Mouse (Mus musculus): ENCODE results near the gene Trim34b. TPM values are rescaled to one million over a fixed set of nuclear protein-coding genes. Genes with fewer than 3 reads are reported as not detected.
"Not testable (repeated sequence)": the region's sequence is repeated elsewhere in the genome, so short reads cannot be mapped to it uniquely, and the experiment has no call there.

Gene Trim34b
- 2.3 TPM in 2 replicates for polyA plus RNA-seq (2012; rRNA removed)

GRCm38 (mm10) chr7:104329171-104329570 is at the start of gene Trim34b:
Gene Trim34b, plus strand, starts transcription at chr7:104329471.
- not testable (repeated sequence) for H3K27me3 ChIP-seq (replicated peaks; ENCODE audit: control insufficient read depth, insufficient read depth, low read length); H3K4me3 ChIP-seq (ENCODE audit: insufficient read depth, low read depth, low read length); H3K27ac ChIP-seq (ENCODE audit: insufficient read depth, low read depth, low read length); H3K4me1 ChIP-seq (ENCODE audit: control insufficient read depth, insufficient read depth, low read length); DNase-seq; H3K36me3 ChIP-seq (ENCODE audit: control insufficient read depth, insufficient read depth, low read length)
- WGBS, result 92% methylated on average over 2 of the region's 2 CpGs

- H3K4me1 ChIP-seq (ENCODE audit: control insufficient read depth, insufficient read depth, low read length); H3K27me3 ChIP-seq (replicated peaks; ENCODE audit: control insufficient read depth, insufficient read depth, low read length); H3K36me3 ChIP-seq (ENCODE audit: control insufficient read depth, insufficient read depth, low read length): not testable (repeated sequence)
- H3K4me3 ChIP-seq (ENCODE audit: insufficient read depth, low read depth, low read length), result peak within 1 kb of the TSS; percentile 19; the same call in 1 of the 2 replicates
- H3K27ac ChIP-seq (ENCODE audit: insufficient read depth, low read depth, low read length), result peak within 1 kb of the TSS; percentile 50; the same call in 1 of the 2 replicates
- DNase-seq, result peak; percentile 19
- WGBS, result 35% methylated on average over 14 of the region's 14 CpGs
These were observed 41.5 kb upstream of the Trim34b start, which contains the start of gene Trim5 for GRCm38 (mm10) chr7:104287576-104288443. Gene Trim5, minus strand, starts transcription at chr7:104288094.

DNA sequence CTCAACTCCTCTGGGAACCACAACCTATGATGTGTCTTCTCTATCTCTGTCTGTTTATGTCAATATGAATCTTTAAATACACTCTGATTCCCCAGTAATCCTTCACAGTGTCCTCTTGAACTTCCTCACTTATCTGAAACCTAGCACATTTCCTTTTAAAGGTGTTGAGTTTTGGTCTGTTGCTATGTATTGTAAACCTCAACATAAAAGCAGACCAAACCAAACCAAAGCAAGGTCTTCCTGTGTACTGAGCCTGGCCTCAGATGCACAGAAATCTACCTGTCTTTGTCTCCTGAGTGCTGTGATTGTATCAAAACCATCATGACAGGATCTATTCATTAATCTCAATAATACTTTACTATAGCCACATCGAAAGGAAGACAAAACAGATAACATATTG is 38.6 kb upstream of the Trim34b start:
- Histone ChIP-seq H3K27me3 (replicated peaks; ENCODE audit: control insufficient read depth, insufficient read depth, low read length) (no peaks in the 10 kb centered on the region), H3K4me1 (ENCODE audit: control insufficient read depth, insufficient read depth, low read length) (no peaks in the 10 kb centered on the region), H3K27ac (ENCODE audit: insufficient read depth, low read depth, low read length) (no peak overlapping the region), H3K4me3 (ENCODE audit: insufficient read depth, low read depth, low read length) (no peak overlapping the region), H3K36me3 (ENCODE audit: control insufficient read depth, insufficient read depth, low read length) (no peaks in the 10 kb centered on the region)
- DNase-seq, result no peak
- no peak for TF ChIP-seq POLR2A (IDR thresholded peaks at IDR 0.05; ENCODE audit: low read depth, low read length)
- no peak for TF ChIP-seq CTCF (conservative IDR thresholded peaks at IDR 0.05; ENCODE audit: insufficient read depth, insufficient read length, low read depth, low read length)
- 93% methylated on average over 1 of the region's 1 CpGs for WGBS

DNA sequence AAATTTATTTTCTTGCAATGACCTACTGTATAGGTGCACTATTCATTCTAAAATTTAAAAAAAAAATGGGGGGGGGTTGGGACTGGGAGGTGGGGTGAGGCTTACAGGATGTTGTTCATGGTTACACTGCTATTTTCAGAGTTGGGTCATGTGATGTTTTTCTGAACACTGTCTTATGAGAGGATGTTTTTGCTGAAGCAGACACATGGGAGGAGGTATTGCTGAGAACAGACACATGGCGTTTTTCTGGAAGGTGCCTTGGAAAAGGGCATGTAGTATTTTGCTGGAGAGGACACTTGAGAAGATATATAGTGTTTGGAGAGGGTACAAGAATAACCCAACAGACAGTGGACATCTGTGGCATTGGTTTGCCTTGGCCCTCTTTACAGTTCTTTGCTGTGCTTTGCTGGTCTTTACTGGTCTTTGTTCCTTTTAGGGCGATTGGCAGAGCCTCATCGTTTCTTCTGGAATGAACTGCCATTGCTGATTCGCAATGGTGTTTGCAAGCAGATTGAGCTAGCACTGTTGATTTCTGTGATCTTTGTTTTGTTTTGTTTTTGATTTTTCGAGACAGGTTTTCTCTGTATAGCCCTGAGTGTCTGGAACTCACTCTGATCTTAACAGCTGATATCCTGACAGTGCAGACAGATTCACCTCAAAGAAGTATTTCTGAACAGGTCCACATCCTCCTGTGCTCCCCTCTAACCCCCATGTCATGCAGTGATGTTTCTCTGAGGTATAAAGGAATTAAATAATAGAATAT is 37.5 kb upstream of the Trim34b start:
- no peak overlapping the region for H3K4me3 ChIP-seq (ENCODE audit: insufficient read depth, low read depth, low read length)
- no peaks in the 10 kb centered on the region for H3K36me3 ChIP-seq (ENCODE audit: control insufficient read depth, insufficient read depth, low read length)
- no peaks in the 10 kb centered on the region for H3K4me1 ChIP-seq (ENCODE audit: control insufficient read depth, insufficient read depth, low read length)
- no peak overlapping the region for H3K27ac ChIP-seq (ENCODE audit: insufficient read depth, low read depth, low read length)
- no peak for TF ChIP-seq POLR2A (IDR thresholded peaks at IDR 0.05; ENCODE audit: low read depth, low read length)
- TF ChIP-seq CTCF (conservative IDR thresholded peaks at IDR 0.05; ENCODE audit: insufficient read depth, insufficient read length, low read depth, low read length), result no peak
- DNase-seq, result no peak
- H3K27me3 ChIP-seq (replicated peaks; ENCODE audit: control insufficient read depth, insufficient read depth, low read length), result no peaks in the 10 kb centered on the region
- 79% methylated on average over 5 of the region's 5 CpGs for WGBS

GRCm38 (mm10) chr7:104314796-104315353 is 14.4 kb upstream of the Trim34b start:
- 4% methylated on average over 15 of the region's 15 CpGs for WGBS
- H3K4me1 ChIP-seq (ENCODE audit: control insufficient read depth, insufficient read depth, low read length), result no peaks in the 10 kb centered on the region
- H3K36me3 ChIP-seq (ENCODE audit: control insufficient read depth, insufficient read depth, low read length), result no peaks in the 10 kb centered on the region
- TF ChIP-seq POLR2A (IDR thresholded peaks at IDR 0.05; ENCODE audit: low read depth, low read length) (no peak), CTCF (conservative IDR thresholded peaks at IDR 0.05; ENCODE audit: insufficient read depth, insufficient read length, low read depth, low read length) (no peak)
- H3K4me3 ChIP-seq (ENCODE audit: insufficient read depth, low read depth, low read length), result peak overlapping the region; percentile 61
- no peaks in the 10 kb centered on the region for H3K27me3 ChIP-seq (replicated peaks; ENCODE audit: control insufficient read depth, insufficient read depth, low read length)
- DNase-seq, result peak; percentile 35
- H3K27ac ChIP-seq (ENCODE audit: insufficient read depth, low read depth, low read length), result peak overlapping the region; percentile 96

- DNase-seq; H3K4me1 ChIP-seq (ENCODE audit: control insufficient read depth, insufficient read depth, low read length); H3K36me3 ChIP-seq (ENCODE audit: control insufficient read depth, insufficient read depth, low read length); H3K27me3 ChIP-seq (replicated peaks; ENCODE audit: control insufficient read depth, insufficient read depth, low read length): not testable (repeated sequence)
- peak within 1 kb of the TSS; percentile 96 for H3K27ac ChIP-seq (ENCODE audit: insufficient read depth, low read depth, low read length)
- peak within 1 kb of the TSS; percentile 61 for H3K4me3 ChIP-seq (ENCODE audit: insufficient read depth, low read depth, low read length)
- WGBS, result 14% methylated on average over 4 of the region's 4 CpGs
These were observed 13.7 kb upstream of the Trim34b start, which contains the start of gene Trim12a for GRCm38 (mm10) chr7:104315369-104316080. Gene Trim12a, minus strand, starts transcription at chr7:104315466.

DNA sequence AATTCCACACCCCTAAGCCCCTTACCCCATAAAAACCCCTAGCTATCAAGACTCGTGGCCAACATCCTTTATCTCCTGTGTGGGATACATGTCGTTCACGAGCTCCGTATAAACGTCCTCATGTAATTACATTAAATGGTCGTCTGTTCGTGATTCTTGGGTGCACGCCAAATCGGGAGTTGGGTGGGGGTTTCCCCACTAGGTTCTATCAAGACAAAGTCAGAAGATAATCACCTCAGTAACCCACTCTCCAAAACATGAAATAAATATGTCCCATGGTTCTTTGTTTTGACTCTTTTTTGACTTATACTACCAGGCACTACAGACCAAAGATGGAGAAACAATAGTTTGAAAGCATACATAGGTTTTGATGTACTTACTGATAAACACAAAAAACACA is 7.2 kb upstream of the Trim34b start:
- no peak for TF ChIP-seq CTCF (conservative IDR thresholded peaks at IDR 0.05; ENCODE audit: insufficient read depth, insufficient read length, low read depth, low read length)
- TF ChIP-seq POLR2A (IDR thresholded peaks at IDR 0.05; ENCODE audit: low read depth, low read length), result no peak
- Histone ChIP-seq H3K36me3 (ENCODE audit: control insufficient read depth, insufficient read depth, low read length) (no peaks in the 10 kb centered on the region), H3K4me1 (ENCODE audit: control insufficient read depth, insufficient read depth, low read length) (no peaks in the 10 kb centered on the region), H3K4me3 (ENCODE audit: insufficient read depth, low read depth, low read length) (no peak overlapping the region), H3K27ac (ENCODE audit: insufficient read depth, low read depth, low read length) (no peak overlapping the region), H3K27me3 (replicated peaks; ENCODE audit: control insufficient read depth, insufficient read depth, low read length) (no peaks in the 10 kb centered on the region)
- 70% methylated on average over 9 of the region's 9 CpGs for WGBS
- DNase-seq, result no peak

DNA sequence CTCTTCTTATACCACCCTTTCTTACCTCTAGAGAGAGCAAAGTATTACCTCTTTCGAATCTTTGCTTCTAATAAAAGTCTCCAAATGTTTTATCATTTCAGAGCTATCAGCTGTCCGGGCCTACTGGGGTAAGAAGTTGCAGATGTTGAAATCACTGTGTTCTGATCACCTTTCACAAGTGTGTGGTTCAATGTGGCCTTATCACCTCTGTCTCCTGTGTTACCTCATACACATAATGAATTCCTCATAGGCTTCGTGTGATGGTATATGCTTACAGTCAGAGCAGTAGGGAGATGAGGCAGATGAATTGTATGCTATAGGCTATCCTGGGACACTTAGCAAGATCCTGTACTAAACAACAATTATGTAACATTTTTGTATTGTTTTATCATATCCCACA is 6.3 kb downstream of the Trim34b start:
- WGBS, result 75% methylated on average over 3 of the region's 3 CpGs
- H3K27ac ChIP-seq (ENCODE audit: insufficient read depth, low read depth, low read length); H3K4me1 ChIP-seq (ENCODE audit: control insufficient read depth, insufficient read depth, low read length); H3K36me3 ChIP-seq (ENCODE audit: control insufficient read depth, insufficient read depth, low read length); DNase-seq; H3K27me3 ChIP-seq (replicated peaks; ENCODE audit: control insufficient read depth, insufficient read depth, low read length); H3K4me3 ChIP-seq (ENCODE audit: insufficient read depth, low read depth, low read length): not testable (repeated sequence)

DNA sequence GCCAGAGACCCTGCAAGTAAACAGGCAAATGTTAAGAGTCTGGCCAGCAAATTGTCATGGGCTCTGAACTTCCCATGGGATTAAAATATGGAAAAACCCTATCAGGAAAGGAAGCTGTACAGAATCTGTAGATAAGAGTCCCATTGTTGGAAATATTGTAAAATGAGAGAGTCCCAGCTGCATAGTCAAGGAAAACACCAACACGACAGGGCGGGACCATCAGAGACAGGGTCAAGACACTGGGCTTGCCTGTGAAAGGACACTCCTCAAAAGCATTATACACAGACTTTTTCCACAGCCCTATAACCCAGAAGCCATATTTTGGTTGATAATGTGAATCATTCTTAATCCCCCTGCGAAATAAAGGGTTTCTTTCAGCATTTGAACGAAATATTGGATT is 11.5 kb downstream of the Trim34b start:
- WGBS, result 84% methylated on average over 4 of the region's 4 CpGs
- H3K4me3 ChIP-seq (ENCODE audit: insufficient read depth, low read depth, low read length); H3K27ac ChIP-seq (ENCODE audit: insufficient read depth, low read depth, low read length); H3K36me3 ChIP-seq (ENCODE audit: control insufficient read depth, insufficient read depth, low read length); DNase-seq; H3K4me1 ChIP-seq (ENCODE audit: control insufficient read depth, insufficient read depth, low read length); H3K27me3 ChIP-seq (replicated peaks; ENCODE audit: control insufficient read depth, insufficient read depth, low read length): not testable (repeated sequence)
